Mouse (Mus musculus) limb, embryonic 12.5 days (tissue): ENCODE results near the gene Pgr15l. TPM values are rescaled to one million over a fixed set of nuclear protein-coding genes. Genes with fewer than 3 reads are reported as not detected.

Source experiments
- ATAC-seq: fragments of 200-750 bp; cut with Nextera tagmentation; 2 replicates; pipeline ENCODE4 v1.8.0; 2017; ENCODE audit warnings: low read depth, moderate TSS enrichment; ENCODE audit not compliant: insufficient number of reproducible peaks, insufficient read depth, low FRiP score, low TSS enrichment
- H3K27ac ChIP-seq: fragments of 300-500 bp; sonication (generic); 2 replicates; pipeline ENCODE4 v1.5.1; 2016; ENCODE audit warnings: mild to moderate bottlenecking, moderate library complexity
- H3K27me3 ChIP-seq: fragments of 300-500 bp; sonication (generic); 2 replicates; pipeline ENCODE4 v1.6.1; 2016; ENCODE audit warnings: mild to moderate bottlenecking, moderate library complexity
- H3K36me3 ChIP-seq: fragments of 300-500 bp; sonication (generic); 2 replicates; pipeline ENCODE4 v1.6.1; 2016; ENCODE audit warnings: mild to moderate bottlenecking, moderate library complexity
- H3K4me1 ChIP-seq: fragments of 300-500 bp; sonication (generic); replicated peaks from 2 replicates; pipeline ENCODE4 v1.6.1; 2016
- H3K4me2 ChIP-seq: fragments of 300-500 bp; sonication (generic); 2 replicates; pipeline ENCODE4 v1.6.1; 2016; ENCODE audit warnings: mild to moderate bottlenecking, moderate library complexity
- H3K4me3 ChIP-seq: fragments of 300-500 bp; sonication (generic); replicated peaks from 2 replicates; pipeline ENCODE4 v1.5.1; 2016; ENCODE audit warnings: mild to moderate bottlenecking
- H3K9ac ChIP-seq: fragments of 300-500 bp; sonication (generic); replicated peaks from 2 replicates; pipeline ENCODE4 v1.6.1; 2016; ENCODE audit warnings: mild to moderate bottlenecking, moderate library complexity
- H3K9me3 ChIP-seq: fragments of 300-500 bp; sonication (generic); 2 replicates; pipeline ENCODE4 v1.6.1; 2016; ENCODE audit warnings: mild to moderate bottlenecking, moderate library complexity
- WGBS: fragments of 180-500 bp; shearing (Covaris S2); methylation state at CpG from one replicate; pipeline ENCODE4 v1.1.7; 2016; 5-methylcytosine and 5-hydroxymethylcytosine counted together
- polyA plus RNA-seq: library from polyadenylated mRNA; unstranded; fragments of >200 nt; fragmentation: Nextera tagmentation; extraction: Ambion mirVana; gene quantifications from 2 replicates; pipeline ENCODE4 v1.2.1, GENCODE M21; 2016

Pgr15l gene
- polyA plus RNA-seq, result not detected in 2 replicates

GRCm38 (mm10) chrX:97072369-97072768 lies at the start of gene Pgr15l:
Gene Pgr15l (plus strand): TSS chrX:97072596.
- H3K36me3 ChIP-seq, result no peaks in the 10 kb centered on the region
- no peak within 1 kb of the TSS for H3K27ac ChIP-seq
- H3K27me3 ChIP-seq, result peaks cover 22% of the 10 kb centered on the region
- no peaks in the 10 kb centered on the region for H3K4me1 ChIP-seq
- no peaks in the 10 kb centered on the region for H3K9me3 ChIP-seq
- H3K9ac ChIP-seq, result no peak within 1 kb of the TSS
- no peak for ATAC-seq
- peak within 1 kb of the TSS; percentile 36 for H3K4me2 ChIP-seq
- 18% methylated on average over 20 of the region's 20 CpGs for WGBS
- no peak within 1 kb of the TSS; the same call in 1 of the 2 replicates for H3K4me3 ChIP-seq

GRCm38 (mm10) chrX:97027540-97027939 lies 44.9 kb upstream of the Pgr15l start:
- ATAC-seq, result no peak
- no peak overlapping the region for H3K9ac ChIP-seq
- H3K9me3 ChIP-seq, result no peaks in the 10 kb centered on the region
- no peaks in the 10 kb centered on the region for H3K27me3 ChIP-seq
- no peak overlapping the region for H3K4me2 ChIP-seq
- no peaks in the 10 kb centered on the region for H3K36me3 ChIP-seq
- no peak overlapping the region for H3K27ac ChIP-seq
- H3K4me1 ChIP-seq, result no peaks in the 10 kb centered on the region
- H3K4me3 ChIP-seq, result no peak overlapping the region

- Histone ChIP-seq H3K4me3 (no peak overlapping the region), H3K9me3 (no peaks in the 10 kb centered on the region), H3K4me1 (no peaks in the 10 kb centered on the region), H3K36me3 (no peaks in the 10 kb centered on the region), H3K4me2 (peak overlapping the region; percentile 27; the same call in 1 of the 2 replicates), H3K27me3 (peaks cover 22% of the 10 kb centered on the region), H3K27ac (no peak overlapping the region), H3K9ac (no peak overlapping the region)
- peak; percentile 83 for ATAC-seq
- 16% methylated on average over 11 of the region's 11 CpGs for WGBS
These were observed 2.6 kb upstream of the Pgr15l start for GRCm38 (mm10) chrX:97069816-97070215.
